Mouse (Mus musculus): ENCODE results near the gene Pdlim7. TPM values are rescaled to one million over a fixed set of nuclear protein-coding genes. Genes with fewer than 3 reads are reported as not detected.

Pdlim7 gene
- polyA plus RNA-seq, 1 experiment, result 80.5 TPM

DNA sequence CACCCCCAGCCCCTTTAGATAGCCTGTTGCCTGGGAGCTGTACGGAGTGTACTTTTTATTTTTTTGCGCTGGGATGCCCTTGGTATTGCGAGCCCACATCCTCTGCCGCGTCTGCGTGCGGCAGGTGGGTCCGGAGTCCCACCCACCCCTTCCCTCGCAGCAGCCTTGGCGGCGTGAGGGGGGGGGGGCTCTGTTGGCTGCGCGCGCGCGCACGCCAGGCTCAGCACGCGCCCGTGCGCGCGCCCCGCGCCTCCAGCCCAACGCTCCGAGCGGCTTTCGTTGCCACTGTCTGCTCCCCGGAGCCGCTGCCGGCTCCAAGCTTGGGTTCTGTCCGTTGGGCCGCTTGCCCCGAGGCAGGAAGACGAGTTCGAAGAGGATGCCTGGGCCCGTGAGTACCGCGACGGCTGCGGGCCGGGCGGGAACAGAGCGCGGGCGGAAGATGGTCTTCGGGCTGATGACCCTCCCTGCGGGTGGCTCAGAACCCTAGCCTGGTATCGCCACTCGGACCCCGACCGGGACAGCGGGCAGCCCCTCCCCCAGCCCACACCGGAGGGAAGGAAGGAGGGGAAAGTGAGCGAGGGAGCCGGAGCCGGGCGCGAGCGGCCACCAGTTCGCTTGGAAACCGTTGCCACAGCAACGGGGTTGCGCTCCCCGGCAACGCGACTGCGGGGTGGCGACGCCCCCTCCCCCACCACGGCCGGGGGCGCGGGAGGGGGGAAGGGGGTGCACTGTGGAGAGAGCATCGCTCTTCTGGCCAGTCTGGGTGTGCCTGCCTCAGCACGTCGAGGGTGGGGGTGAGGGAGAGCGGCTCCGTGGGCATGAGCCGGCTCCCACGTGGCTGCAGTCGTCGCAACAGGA lies 49.2 kb downstream of the Pdlim7 start, which contains the start of gene Prr7:
Gene Prr7, plus strand, starts transcription at position 241 of the 858 bp plus-strand sequence.
- Histone ChIP-seq H3K4me3 (replicated peaks; ENCODE audit: extremely low read depth, low read depth, low read length) (peak within 1 kb of the TSS; percentile 55), H3K4me1 (ENCODE audit: control insufficient read depth, insufficient read depth, low read length) (peaks cover 4% of the 10 kb centered on the region)
- under 1% methylated on average over 80 of the region's 84 CpGs for WGBS
- TF ChIP-seq CTCF (IDR thresholded peaks at IDR 0.05; ENCODE audit: insufficient read depth, low read length), result no peak
- no peak for DNase-seq

DNA sequence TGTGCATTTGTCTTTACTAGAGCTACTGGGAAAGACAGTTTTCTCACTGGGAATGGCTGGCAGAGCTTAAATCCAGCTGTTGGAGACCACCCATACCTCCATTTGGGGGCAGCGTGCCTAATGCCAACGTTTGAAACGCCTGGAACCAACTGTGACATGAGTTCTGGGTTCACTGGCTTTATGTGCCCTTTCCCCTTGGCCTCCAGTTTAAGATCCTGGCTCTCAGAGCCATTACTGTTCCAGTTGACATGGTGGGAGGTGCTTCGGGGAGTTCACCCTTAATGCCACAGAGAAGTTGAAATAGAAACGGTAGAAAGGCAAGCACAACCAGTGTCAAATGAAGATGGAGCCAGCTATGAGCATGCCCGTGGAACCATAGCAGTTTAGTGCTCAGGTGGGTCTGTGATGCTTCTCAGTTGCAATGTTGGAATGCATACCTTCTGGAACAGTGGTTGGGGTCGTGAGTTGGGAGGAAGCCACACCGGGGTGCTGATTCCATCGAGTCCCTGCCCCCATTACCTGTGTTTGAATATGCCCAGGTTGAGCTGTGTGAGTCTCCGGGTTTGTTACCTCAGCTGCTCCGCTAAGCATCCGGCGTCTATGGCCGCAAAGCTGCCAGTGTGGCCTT lies 50.0 kb downstream of the Pdlim7 start:
- DNase-seq, result no peak
- 16% methylated on average over 14 of the region's 14 CpGs for WGBS
- Histone ChIP-seq H3K4me1 (ENCODE audit: control insufficient read depth, insufficient read depth, low read length) (peaks cover 4% of the 10 kb centered on the region), H3K4me3 (replicated peaks; ENCODE audit: extremely low read depth, low read depth, low read length) (no peak overlapping the region)
- no peak for TF ChIP-seq POLR2A (IDR thresholded peaks at IDR 0.05; ENCODE audit: borderline replicate concordance, extremely low read depth, low read depth, low read length)
- no peak for TF ChIP-seq CTCF (IDR thresholded peaks at IDR 0.05; ENCODE audit: insufficient read depth, low read length)

DNA sequence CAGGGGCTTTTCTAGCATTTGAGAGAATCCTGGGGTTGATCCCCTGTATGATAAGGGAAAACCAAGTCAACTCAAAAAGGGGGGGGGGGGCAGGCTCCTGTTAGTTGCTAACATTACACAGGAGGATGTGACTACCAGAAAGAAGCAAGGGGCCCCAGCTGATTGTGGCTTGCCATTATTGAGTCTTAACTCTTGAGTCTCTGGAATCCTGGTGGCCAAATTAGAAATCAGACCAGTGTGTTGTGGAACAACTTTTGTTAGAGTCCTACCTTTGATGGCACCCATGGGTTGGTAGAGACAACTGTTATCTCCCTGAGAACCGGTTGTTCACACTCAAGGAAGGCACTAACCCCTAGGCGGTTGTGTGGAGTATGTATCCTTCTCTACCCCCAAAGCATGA lies 50.5 kb downstream of the Pdlim7 start:
- Histone ChIP-seq H3K4me1 (ENCODE audit: control insufficient read depth, insufficient read depth, low read length) (peaks cover 4% of the 10 kb centered on the region), H3K4me3 (replicated peaks; ENCODE audit: extremely low read depth, low read depth, low read length) (no peak overlapping the region)
- no peak for DNase-seq
- 71% methylated on average over 2 of the region's 2 CpGs for WGBS
- TF ChIP-seq POLR2A (IDR thresholded peaks at IDR 0.05; ENCODE audit: borderline replicate concordance, extremely low read depth, low read depth, low read length), result no peak
- no peak for TF ChIP-seq CTCF (IDR thresholded peaks at IDR 0.05; ENCODE audit: insufficient read depth, low read length)

DNA sequence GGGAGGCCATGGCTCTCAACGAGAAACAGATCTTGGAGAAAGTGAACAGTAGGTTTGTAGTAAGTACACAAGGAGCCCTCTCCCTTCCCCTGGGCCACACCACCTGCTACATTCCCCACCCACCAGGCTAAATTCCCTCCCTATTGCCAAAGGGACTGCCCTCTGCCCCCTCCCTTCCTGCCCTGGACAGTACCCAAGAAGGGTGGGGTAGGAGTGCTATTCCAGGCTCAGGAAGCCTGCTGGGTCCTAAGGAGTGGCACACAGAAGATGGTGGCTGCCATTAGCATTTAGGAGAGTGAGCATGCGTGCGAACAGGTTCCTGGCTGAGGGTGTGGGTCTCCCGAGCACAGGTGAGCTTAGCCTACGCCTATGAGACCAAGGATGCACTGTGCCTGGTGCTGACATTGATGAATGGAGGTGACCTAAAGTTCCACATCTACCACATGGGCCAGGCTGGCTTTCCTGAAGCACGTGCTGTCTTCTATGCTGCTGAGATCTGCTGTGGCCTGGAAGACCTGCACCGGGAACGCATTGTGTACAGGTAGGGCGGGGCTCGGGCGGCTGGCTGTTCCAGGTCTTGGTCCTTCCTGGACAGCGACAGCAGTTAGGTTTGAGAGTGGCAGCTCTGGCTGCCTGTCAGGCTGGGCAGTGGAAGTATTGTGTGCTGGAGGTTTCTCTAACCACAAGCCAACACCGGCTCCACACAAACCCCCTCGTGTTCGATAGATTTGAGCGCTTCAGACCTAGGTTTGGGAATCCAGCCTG lies 61.5 kb downstream of the Pdlim7 start:
- Histone ChIP-seq H3K4me3 (replicated peaks; ENCODE audit: extremely low read depth, low read depth, low read length) (no peak overlapping the region), H3K4me1 (ENCODE audit: control insufficient read depth, insufficient read depth, low read length) (peaks cover 17% of the 10 kb centered on the region)
- TF ChIP-seq CTCF (IDR thresholded peaks at IDR 0.05; ENCODE audit: insufficient read depth, low read length) (no peak), POLR2A (IDR thresholded peaks at IDR 0.05; ENCODE audit: borderline replicate concordance, extremely low read depth, low read depth, low read length) (no peak)
- WGBS, result 79% methylated on average over 16 of the region's 16 CpGs
- peak; percentile 48 for DNase-seq

DNA sequence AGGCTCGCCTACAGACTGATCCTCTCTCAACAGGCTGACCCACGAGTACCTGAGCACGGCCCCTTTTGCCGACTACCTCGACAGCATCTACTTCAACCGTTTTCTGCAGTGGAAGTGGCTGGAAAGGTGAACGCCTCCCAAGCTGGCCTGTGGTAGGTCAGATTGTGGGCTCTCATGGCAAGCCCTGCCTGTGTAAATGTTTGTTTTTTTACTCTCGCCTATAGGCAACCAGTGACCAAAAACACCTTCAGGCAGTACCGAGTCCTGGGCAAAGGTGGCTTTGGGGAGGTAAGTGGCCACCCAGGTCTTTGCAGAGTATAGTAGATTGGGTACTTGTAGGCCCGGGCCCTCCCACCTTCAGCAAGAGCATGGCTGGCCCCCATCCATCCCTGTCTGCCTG lies 62.2 kb downstream of the Pdlim7 start:
- H3K4me1 ChIP-seq (ENCODE audit: control insufficient read depth, insufficient read depth, low read length), result peaks cover 23% of the 10 kb centered on the region
- TF ChIP-seq CTCF (IDR thresholded peaks at IDR 0.05; ENCODE audit: insufficient read depth, low read length) (no peak), POLR2A (IDR thresholded peaks at IDR 0.05; ENCODE audit: borderline replicate concordance, extremely low read depth, low read depth, low read length) (no peak)
- 87% methylated on average over 10 of the region's 10 CpGs for WGBS
- H3K4me3 ChIP-seq (replicated peaks; ENCODE audit: extremely low read depth, low read depth, low read length), result no peak overlapping the region
- DNase-seq, result no peak

DNA sequence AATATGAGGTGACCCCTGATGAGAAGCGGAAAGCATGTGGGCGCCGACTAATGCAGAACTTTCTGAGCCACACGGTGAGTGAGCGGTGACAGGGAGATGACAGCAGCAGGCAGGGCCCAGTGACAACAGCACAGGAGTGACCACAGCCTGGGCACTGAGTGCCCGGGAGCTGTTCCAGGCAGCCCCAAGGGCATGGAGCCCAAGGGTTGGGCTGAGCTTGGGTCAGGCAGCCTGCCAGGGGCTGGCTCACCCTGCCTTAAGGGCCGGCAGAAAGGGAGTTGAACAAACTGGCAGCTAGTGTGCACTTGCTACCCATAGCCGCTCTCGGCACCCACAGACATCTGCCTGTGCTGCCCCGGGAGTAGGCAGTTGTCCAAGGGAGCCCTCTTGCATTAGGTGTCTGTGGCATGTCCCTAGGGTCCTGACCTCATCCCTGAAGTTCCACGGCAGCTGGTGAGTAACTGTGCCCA lies 62.9 kb downstream of the Pdlim7 start:
- DNase-seq, result peak; percentile 45
- no peak for TF ChIP-seq POLR2A (IDR thresholded peaks at IDR 0.05; ENCODE audit: borderline replicate concordance, extremely low read depth, low read depth, low read length)
- peaks cover 26% of the 10 kb centered on the region for H3K4me1 ChIP-seq (ENCODE audit: control insufficient read depth, insufficient read depth, low read length)
- WGBS, result 57% methylated on average over 11 of the region's 11 CpGs
- no peak overlapping the region for H3K4me3 ChIP-seq (replicated peaks; ENCODE audit: extremely low read depth, low read depth, low read length)

DNA sequence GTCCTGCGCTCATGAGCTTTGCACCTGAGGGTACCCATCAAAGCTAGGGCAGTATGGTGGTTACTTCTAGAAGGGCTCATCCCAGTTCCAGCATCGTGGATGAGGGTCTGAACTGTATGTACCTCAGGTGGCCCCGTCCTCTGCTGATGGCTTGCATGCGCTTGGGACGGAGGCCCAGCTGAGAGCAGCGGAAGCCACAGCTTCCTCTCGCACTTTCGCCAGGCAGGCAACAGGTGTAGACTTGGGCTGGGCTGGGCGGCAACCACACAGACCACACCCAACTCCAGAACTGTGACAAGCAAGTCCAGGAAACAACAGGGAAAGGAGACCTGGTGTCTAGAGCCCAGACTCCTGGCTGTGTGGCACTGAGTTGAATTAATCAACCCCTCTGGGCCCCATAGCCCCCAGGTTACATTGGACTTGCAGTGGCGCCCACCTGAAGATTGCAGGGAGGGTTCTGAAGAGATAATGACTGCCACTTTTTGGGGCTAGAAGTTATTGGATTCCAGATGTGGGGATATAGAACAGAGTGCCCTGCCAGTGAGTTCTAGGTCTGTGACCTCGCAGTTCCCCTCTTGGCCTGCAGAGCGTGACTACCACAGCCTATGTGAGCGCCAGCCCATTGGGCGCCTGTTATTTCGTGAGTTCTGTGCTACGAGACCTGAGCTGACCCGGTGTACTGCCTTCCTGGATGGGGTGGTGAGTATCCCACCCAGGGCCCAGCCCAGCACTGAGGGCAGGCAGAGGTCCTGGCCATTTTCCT lies 63.6 kb downstream of the Pdlim7 start:
- 0 out of 2 replicates have a peak, but pooled peaks have one; percentile 6 for TF ChIP-seq CTCF (IDR thresholded peaks at IDR 0.05; ENCODE audit: insufficient read depth, low read length)
- no peak for TF ChIP-seq POLR2A (IDR thresholded peaks at IDR 0.05; ENCODE audit: borderline replicate concordance, extremely low read depth, low read depth, low read length)
- H3K4me1 ChIP-seq (ENCODE audit: control insufficient read depth, insufficient read depth, low read length), result peaks cover 26% of the 10 kb centered on the region
- no peak for DNase-seq
- WGBS, result 79% methylated on average over 17 of the region's 17 CpGs
- no peak overlapping the region for H3K4me3 ChIP-seq (replicated peaks; ENCODE audit: extremely low read depth, low read depth, low read length)

DNA sequence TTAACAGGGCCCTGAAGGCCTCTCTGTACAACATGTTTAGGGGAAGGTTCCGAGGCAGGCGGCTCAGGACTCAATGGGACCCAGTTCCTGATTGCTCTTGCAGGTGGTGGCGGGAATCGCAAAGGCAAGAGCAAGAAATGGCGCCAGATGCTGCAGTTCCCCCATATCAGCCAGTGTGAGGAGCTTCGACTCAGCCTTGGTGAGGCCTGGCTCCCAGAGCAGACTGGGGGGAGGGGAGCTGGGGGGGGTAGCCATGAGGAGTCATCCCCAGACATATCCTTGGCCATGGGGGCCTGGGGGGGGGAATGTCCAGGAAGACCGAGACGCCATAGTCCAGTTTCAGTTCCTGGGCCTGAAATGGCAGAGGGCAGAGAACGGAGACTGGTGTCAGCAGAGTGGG lies 64.3 kb downstream of the Pdlim7 start:
- TF ChIP-seq POLR2A (IDR thresholded peaks at IDR 0.05; ENCODE audit: borderline replicate concordance, extremely low read depth, low read depth, low read length) (no peak), CTCF (IDR thresholded peaks at IDR 0.05; ENCODE audit: insufficient read depth, low read length) (no peak)

DNA sequence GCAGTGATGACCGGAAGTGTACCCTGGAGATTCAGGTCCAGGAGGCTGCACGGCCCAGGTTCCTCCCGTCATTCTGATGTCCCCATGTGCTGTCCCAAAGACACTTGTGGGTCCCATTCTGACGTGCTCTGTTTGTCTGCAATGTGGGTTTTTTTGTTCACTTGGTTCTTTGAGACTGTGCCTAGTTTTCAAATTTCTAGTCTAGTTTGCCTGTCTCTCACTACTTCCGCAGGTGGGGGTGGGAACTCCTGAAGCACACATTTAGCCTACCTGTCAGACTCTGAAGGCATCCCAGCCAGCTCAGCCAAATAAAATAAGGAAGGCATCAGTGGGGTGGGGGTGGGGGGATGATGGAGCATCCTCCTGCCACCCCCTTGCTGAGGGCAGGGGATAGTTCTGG lies 65.3 kb downstream of the Pdlim7 start:
- Histone ChIP-seq H3K4me1 (ENCODE audit: control insufficient read depth, insufficient read depth, low read length) (peaks cover 29% of the 10 kb centered on the region), H3K4me3 (replicated peaks; ENCODE audit: extremely low read depth, low read depth, low read length) (no peak overlapping the region)
- no peak for TF ChIP-seq CTCF (IDR thresholded peaks at IDR 0.05; ENCODE audit: insufficient read depth, low read length)
- no peak for TF ChIP-seq POLR2A (IDR thresholded peaks at IDR 0.05; ENCODE audit: borderline replicate concordance, extremely low read depth, low read depth, low read length)
- DNase-seq, result no peak
- 87% methylated on average over 5 of the region's 5 CpGs for WGBS

More for the DNA sequence above, 64.3 kb downstream of the Pdlim7 start:
- Histone ChIP-seq H3K4me3 (replicated peaks; ENCODE audit: extremely low read depth, low read depth, low read length) (no peak overlapping the region), H3K4me1 (ENCODE audit: control insufficient read depth, insufficient read depth, low read length) (peaks cover 26% of the 10 kb centered on the region)
- no peak for DNase-seq
- WGBS, result 81% methylated on average over 9 of the region's 9 CpGs
